Mouse (Mus musculus): ENCODE measurements at regions not wholly inside any gene's neighbourhood (a gene's known extent, or its start where the extent isn't known, plus 50 kb on each side); places are given as distances from the start of the nearest gene placed in this dataset.

- TF ChIP-seq CTCF (IDR thresholded peaks at IDR 0.05; ENCODE audit: extremely low read depth, insufficient read length, insufficient replicate concordance, low read depth, low read length), result no peak
- no peak for TF ChIP-seq POLR2A (IDR thresholded peaks at IDR 0.05; ENCODE audit: low read depth, low read length)
Measured at GRCm38 (mm10) chr2:148116033-148116790, 69.4 kb upstream of the Foxa2 start.
